Mouse (Mus musculus) lung, postnatal 36 days (tissue): ENCODE measurements around the gene Olfr715.
"Not testable (repeated sequence)": the region's sequence is repeated elsewhere in the genome, so short reads cannot be mapped to it uniquely, and the experiment has no call there.

Experiments
- DNase-seq: peaks from one replicate; pipeline ENCODE4 v3.0.0; 2022; ENCODE audit warnings: mixed read lengths

Olfr715 gene

DNA sequence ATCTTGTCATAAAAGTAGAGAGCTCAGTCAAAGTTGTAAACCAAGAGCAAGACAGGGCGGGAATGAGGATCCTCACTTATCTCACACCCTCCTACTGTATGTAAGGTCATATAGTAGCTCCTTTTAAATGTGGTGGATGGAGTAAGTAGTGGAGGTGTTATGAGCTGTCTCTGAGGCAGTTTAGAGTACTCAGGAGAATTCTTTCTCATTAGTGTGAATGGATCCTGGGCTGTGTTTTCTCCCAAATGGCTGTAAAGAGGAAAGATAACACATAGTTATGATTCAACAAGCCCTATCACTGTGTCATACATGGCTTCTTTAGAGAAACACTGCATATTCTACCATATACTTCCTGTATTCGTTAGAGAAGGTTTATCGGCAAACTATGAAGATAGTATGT, at the start of gene Olfr715:
TSS of gene Olfr715 (minus strand) at position 101 of the 400 bp plus-strand sequence.
- not testable (repeated sequence) for DNase-seq

DNA sequence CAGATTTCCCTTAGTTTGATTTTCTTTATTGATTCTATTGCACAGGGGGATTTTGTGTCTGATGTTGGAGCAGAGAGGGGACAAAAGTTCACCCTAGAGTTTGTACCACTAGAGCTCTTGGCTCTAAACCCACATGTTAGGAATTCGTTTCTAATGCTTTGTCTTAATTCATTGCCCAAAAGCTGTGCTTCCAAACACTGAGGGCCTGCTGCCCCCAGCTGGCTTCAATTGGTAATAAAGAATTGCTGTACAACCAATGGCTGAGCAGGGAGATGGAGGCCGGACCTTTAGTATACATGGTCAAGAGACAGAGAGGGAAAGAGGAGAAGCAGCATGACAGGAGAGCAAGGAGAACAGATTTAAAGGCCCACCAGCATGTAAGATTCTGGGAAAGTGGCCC, 49.5 kb upstream of the Olfr715 start:
- DNase-seq: no peak

DNA sequence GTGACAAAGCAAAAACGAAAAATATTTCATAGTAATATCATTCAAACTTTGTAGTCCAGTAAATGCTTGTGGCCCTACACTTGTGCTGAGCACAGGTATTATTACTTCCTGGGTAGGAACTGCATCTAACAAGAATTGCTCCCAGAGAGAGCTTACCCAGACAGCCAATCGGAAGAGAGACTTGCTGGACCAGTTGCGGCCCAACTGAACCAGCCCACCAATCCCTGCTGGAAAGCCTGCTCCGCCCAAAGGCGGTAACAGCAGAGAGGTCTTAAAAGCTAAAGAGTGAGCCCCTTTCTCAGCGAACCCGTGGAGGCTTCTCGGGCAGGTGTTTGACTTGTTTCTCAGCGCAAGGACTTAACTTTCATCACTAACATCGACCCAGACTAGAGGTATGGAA, 35.8 kb upstream of the Olfr715 start, which contains the start of gene Nlrp14:
TSS of gene Nlrp14 (plus strand) at position 301 of the 400 bp plus-strand sequence.
- no peak for DNase-seq

DNA sequence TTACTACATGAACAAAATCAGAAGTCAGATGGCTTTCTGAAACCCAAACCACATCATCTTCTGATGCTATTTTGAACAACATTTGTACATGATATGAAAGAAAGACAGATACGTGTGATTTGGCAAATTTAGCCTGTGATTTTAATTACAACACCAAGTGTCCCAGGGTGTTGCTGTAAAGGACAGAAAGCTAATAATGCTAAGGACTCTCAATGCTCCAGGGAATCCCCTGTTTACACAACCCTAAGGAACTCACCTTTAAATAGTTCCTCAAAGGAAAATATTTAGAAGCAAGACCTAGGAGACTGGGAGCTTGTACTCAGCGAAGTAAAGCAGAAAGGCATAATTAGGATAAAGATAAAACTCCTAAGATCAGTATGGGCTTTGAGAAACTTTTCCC, 7.1 kb upstream of the Olfr715 start, which contains the start of gene Olfr716:
TSS of gene Olfr716 (plus strand) at position 301 of the 400 bp plus-strand sequence.
- not testable (repeated sequence) for DNase-seq

DNA sequence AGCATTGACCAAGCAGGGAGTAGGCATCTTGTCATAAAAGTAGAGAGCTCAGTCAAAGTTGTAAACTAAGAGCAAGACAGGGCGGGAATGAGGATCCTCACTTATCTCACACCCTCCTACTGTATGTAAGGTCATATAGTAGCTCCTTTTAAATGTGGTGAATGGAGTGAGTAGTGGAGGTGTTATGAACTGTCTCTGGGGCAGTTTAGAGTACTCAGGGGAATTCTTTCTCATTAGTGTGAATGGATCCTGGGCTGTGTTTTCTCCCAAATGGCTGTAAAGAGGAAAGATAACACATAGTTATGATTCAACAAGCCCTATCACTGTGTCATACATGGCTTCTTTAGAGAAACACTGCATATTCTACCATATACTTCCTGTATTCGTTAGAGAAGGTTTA, 20.6 kb downstream of the Olfr715 start, which contains the start of gene Olfr715b:
TSS of gene Olfr715b (minus strand) at position 101 of the 400 bp plus-strand sequence.
- not testable (repeated sequence) for DNase-seq

DNA sequence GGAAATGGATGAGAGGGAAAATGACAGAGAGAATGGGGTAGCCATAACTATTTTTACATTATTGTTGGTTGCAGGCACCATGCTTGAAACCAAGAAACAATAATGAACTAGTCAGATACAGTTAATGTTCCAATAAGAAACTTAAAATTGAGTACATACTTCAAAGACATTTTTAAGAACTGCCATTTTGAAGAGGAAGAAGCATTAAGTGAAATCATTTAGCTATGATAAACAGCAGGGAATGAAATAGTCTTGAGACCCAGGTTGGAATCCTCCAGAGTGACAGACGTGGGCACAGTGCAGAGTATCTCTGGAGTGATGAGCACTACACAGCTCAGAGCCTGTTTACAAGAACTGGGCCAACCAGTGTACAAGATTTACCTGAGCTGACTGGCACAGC, 38.0 kb downstream of the Olfr715 start, which contains the start of gene Olfr17:
TSS of gene Olfr17 (plus strand) at position 301 of the 400 bp plus-strand sequence.
- DNase-seq: no peak
